Mouse (Mus musculus): ENCODE results near the gene Ctc1. TPM values are rescaled to one million over a fixed set of nuclear protein-coding genes. Genes with fewer than 3 reads are reported as not detected.

Ctc1 gene
- polyA plus RNA-seq, 1 experiment from 2014 or later, result 63.6 TPM

DNA sequence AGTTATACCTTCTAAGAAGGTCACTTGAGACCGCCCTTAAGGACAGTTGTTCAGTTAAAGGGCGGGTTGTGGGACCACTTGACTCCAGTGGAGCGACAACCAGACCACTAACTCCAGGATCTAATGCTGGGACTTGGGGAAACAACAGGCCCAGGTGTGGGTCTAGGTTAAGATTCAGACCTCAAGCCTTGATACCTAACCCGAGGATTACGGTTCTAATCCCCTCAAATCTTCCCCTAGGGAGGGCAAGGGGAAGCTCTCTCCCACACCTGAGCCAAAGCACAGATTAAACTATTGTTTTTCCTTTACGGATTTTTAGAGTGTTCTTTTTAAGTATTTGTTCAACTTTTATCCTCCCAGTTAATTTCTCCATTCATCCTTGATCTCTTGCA lies 41.7 kb upstream of the Ctc1 start:
- DNase-seq (no peak), ATAC-seq (ENCODE audit: insufficient read depth) (peak; percentile 18; the same call in 1 of the 2 replicates)
- Histone ChIP-seq H3K9ac (peak overlapping the region; percentile 21; the same call in 1 of the 2 replicates), H3K4me2 (peak overlapping the region; percentile 73), H3K27ac (ENCODE audit: low read depth) (no peak overlapping the region), H3K9me3 (ENCODE audit: low read depth, low read length) (no peaks in the 10 kb centered on the region), H3K27me3 (ENCODE audit: insufficient read depth, low read length) (no peaks in the 10 kb centered on the region), H3K4me1 (ENCODE audit: insufficient read depth) (no peaks in the 10 kb centered on the region; the same call in 1 of the 2 replicates), H3K36me3 (ENCODE audit: insufficient read depth) (no peaks in the 10 kb centered on the region), H3K4me3 (ENCODE audit: low read depth, low read length) (peak overlapping the region; percentile 44)
- 26% methylated on average over 6 of the region's 6 CpGs for WGBS
- no peak for TF ChIP-seq CTCF (IDR thresholded peaks at IDR 0.05; ENCODE audit: low read depth)

DNA sequence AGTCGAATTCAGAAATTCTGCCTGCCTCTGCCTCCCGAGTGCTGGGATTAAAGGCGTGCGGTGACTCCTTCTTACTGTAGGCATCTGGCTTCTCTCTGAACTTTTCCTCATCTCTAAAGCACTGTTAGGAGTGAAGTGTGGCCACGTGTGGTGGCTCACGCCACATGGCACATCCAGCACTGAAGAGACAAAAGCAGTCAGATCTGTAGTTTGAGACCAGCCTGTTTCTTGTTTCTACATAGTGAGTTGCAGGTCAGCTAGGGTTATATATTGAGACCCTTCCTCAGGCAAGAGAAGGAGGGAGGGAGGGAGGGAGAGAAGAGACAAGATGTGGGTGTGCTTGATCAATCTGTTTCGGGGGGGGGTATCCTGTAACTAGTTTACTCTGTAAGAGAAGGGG lies 40.6 kb upstream of the Ctc1 start, which contains the start of gene Rangrf:
Gene Rangrf (minus strand): TSS at position 101 of the 400 bp plus-strand sequence.
- H3K4me1 ChIP-seq (ENCODE audit: insufficient read depth), result no peaks in the 10 kb centered on the region; the same call in 1 of the 2 replicates
- ATAC-seq (ENCODE audit: insufficient read depth) (no peak), DNase-seq (no peak)
- peak within 1 kb of the TSS; percentile 21 for H3K9ac ChIP-seq
- no peaks in the 10 kb centered on the region for H3K27me3 ChIP-seq (ENCODE audit: insufficient read depth, low read length)
- TF ChIP-seq CTCF (IDR thresholded peaks at IDR 0.05; ENCODE audit: low read depth), result no peak
- no peaks in the 10 kb centered on the region for H3K36me3 ChIP-seq (ENCODE audit: insufficient read depth)
- peak within 1 kb of the TSS; percentile 44 for H3K4me3 ChIP-seq (ENCODE audit: low read depth, low read length)
- H3K27ac ChIP-seq (ENCODE audit: low read depth), result no peak within 1 kb of the TSS
- H3K9me3 ChIP-seq (ENCODE audit: low read depth, low read length), result no peaks in the 10 kb centered on the region
- 73% methylated on average over 7 of the region's 7 CpGs for WGBS
- H3K4me2 ChIP-seq, result peak within 1 kb of the TSS; percentile 73

DNA sequence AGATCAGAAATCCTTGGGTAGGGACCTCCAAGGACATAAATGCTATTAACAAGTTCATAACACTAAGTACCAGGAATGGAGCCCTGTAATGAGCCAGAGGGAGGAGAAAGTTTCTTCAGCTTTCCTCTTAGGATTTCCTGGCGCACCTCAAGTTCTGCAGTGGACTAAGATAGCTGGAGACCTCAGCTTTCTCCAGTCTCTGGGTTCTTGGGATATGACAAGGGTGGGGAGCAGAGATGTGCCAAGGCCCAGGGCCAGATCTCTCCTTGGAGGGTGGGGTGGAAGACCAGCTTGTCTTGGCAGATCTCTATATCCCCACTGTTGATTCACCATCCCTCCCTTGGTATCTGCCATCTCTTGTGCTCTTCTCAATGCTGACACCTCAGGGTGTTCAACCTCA lies 40.1 kb upstream of the Ctc1 start:
- TF ChIP-seq CTCF (IDR thresholded peaks at IDR 0.05; ENCODE audit: low read depth), result no peak
- Histone ChIP-seq H3K9me3 (ENCODE audit: low read depth, low read length) (no peaks in the 10 kb centered on the region), H3K36me3 (ENCODE audit: insufficient read depth) (no peaks in the 10 kb centered on the region), H3K4me2 (no peak overlapping the region), H3K27me3 (ENCODE audit: insufficient read depth, low read length) (no peaks in the 10 kb centered on the region), H3K27ac (ENCODE audit: low read depth) (no peak overlapping the region), H3K4me3 (ENCODE audit: low read depth, low read length) (no peak overlapping the region), H3K4me1 (ENCODE audit: insufficient read depth) (no peaks in the 10 kb centered on the region; the same call in 1 of the 2 replicates), H3K9ac (no peak overlapping the region)
- ATAC-seq (ENCODE audit: insufficient read depth) (no peak), DNase-seq (no peak)
- 93% methylated on average over 1 of the region's 1 CpGs for WGBS

DNA sequence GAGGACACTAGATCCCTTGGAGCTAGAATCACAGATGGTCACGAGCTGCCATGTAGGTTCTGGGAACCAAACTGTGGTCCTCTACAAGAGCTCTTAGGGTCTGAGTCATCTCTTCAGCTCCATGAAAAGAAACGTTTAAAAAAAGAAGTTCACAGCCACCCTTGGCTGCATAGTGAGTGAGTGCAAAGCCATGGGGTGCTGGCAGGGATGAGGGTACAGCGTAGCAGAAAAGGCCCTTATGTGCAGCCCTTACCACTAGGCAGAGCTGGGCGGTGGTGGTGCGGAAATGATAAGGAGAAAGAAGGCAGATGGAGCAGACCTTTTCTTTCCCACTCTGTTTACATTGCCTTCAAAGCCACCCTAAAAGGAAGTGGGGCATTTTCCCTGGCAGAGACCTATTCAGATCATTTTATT lies 36.4 kb upstream of the Ctc1 start:
- H3K36me3 ChIP-seq (ENCODE audit: insufficient read depth), result no peaks in the 10 kb centered on the region
- 34% methylated on average over 5 of the region's 5 CpGs for WGBS
- no peak for ATAC-seq (ENCODE audit: insufficient read depth)
- no peaks in the 10 kb centered on the region for H3K27me3 ChIP-seq (ENCODE audit: insufficient read depth, low read length)
- no peak overlapping the region for H3K4me3 ChIP-seq (ENCODE audit: low read depth, low read length)
- H3K9ac ChIP-seq, result no peak overlapping the region
- no peaks in the 10 kb centered on the region for H3K4me1 ChIP-seq (ENCODE audit: insufficient read depth)
- no peaks in the 10 kb centered on the region for H3K9me3 ChIP-seq (ENCODE audit: low read depth, low read length)
- no peak for TF ChIP-seq CTCF (IDR thresholded peaks at IDR 0.05; ENCODE audit: low read depth)
- H3K27ac ChIP-seq (ENCODE audit: low read depth), result no peak overlapping the region
- no peak overlapping the region for H3K4me2 ChIP-seq
- DNase-seq, result no peak

DNA sequence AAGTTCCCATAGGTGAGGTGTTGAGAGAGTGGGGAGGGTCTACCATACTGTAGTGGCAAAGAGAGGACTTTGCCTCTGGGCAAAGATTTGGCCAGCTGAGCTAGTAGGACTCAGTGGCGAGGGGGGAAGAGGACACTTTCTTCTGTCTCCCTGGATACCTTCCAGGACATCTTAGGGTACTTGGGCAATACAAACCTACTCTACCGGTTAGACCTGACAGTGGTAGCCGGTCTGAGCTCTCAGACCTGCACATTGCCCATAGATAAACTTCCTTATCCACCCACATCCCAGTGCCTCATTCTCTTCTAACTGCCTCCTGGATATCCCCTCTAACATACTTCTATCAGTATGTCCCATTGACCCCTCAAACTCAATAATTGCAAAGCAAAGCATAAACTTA lies 34.8 kb upstream of the Ctc1 start:
- no peak for ATAC-seq (ENCODE audit: insufficient read depth)
- no peaks in the 10 kb centered on the region for H3K4me1 ChIP-seq (ENCODE audit: insufficient read depth)
- WGBS, result 50% methylated on average over 3 of the region's 3 CpGs

DNA sequence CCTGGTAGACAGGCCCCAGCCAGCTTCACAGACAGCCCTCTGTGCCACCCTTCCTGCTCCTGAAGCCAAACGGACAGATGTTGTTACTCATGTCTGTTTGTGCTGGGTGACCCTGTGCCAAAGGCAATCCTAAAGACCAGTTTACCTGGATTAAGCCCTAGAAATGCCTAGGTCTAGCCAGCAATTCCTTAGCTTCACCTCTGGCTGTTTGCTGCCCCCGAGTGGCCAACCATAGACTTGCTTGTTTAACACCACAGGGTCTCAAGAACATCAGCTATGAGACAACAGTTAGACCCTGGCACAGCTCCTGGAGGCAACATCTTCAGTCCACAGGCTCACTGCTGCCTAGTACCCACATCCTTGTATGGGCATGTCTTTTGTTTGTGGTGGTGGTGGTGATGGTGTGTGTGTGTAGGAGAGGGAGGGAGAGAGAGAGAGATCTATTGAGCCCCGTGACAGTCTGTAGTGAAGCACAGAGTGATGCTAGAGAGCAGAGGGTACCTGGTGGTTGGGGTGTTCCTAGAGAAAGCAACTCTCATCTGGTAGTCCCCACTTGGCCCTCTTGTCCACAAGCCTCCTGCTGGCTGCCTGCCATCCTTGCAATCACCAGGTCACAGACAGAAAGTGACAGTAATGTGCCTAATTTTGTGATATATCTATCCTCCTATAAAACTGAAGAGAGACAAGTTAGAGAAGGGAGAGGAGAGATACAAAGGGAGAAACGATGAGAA lies 32.9 kb upstream of the Ctc1 start:
- Histone ChIP-seq H3K9ac (no peak overlapping the region), H3K27ac (ENCODE audit: low read depth) (no peak overlapping the region), H3K4me2 (no peak overlapping the region), H3K27me3 (ENCODE audit: insufficient read depth, low read length) (no peaks in the 10 kb centered on the region), H3K9me3 (ENCODE audit: low read depth, low read length) (no peaks in the 10 kb centered on the region), H3K4me3 (ENCODE audit: low read depth, low read length) (no peak overlapping the region), H3K36me3 (ENCODE audit: insufficient read depth) (peaks cover 20% of the 10 kb centered on the region), H3K4me1 (ENCODE audit: insufficient read depth) (no peaks in the 10 kb centered on the region)
- TF ChIP-seq CTCF (IDR thresholded peaks at IDR 0.05; ENCODE audit: low read depth), result peak; percentile 89
- ATAC-seq (ENCODE audit: insufficient read depth), result peak; percentile 49; the same call in 1 of the 2 replicates
- DNase-seq, result peak; percentile 90
- 27% methylated on average over 4 of the region's 4 CpGs for WGBS

More for the DNA sequence above, 34.8 kb upstream of the Ctc1 start:
- no peaks in the 10 kb centered on the region for H3K9me3 ChIP-seq (ENCODE audit: low read depth, low read length)
- TF ChIP-seq CTCF (IDR thresholded peaks at IDR 0.05; ENCODE audit: low read depth), result no peak
- no peak overlapping the region for H3K27ac ChIP-seq (ENCODE audit: low read depth)
- no peak for DNase-seq
- no peaks in the 10 kb centered on the region for H3K27me3 ChIP-seq (ENCODE audit: insufficient read depth, low read length)
- no peak overlapping the region for H3K4me2 ChIP-seq
- H3K4me3 ChIP-seq (ENCODE audit: low read depth, low read length), result no peak overlapping the region
- 0 out of 2 replicates have a peak, but pooled peaks cover 3% of the 10 kb centered on the region for H3K36me3 ChIP-seq (ENCODE audit: insufficient read depth)
- H3K9ac ChIP-seq, result no peak overlapping the region

DNA sequence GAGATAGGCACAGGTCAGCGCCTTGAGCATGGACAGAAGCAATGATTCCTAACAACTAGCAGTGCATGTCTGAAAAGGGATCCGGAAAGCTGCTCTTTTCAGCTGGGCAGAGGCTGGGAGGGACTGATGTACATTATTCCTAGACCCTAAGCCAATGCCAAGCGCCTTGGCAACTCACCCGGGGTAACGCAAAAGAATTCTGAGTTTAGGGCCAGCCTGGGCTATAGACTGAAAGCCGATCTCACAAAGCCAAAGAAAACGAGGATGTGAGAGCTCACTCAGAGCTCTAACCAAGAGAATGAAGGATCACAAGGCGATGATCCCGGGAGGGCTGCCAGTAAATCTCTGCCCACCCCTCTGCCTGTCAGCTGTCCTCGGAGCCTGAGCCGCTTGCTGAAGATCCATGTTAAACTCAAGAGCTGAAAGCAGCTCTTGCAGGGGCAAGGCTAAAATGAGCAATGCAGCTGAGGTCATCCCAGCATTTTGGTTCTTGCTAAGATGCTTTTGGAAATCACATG lies 28.3 kb upstream of the Ctc1 start:
- DNase-seq, result no peak
- H3K4me1 ChIP-seq (ENCODE audit: insufficient read depth), result no peaks in the 10 kb centered on the region
- no peak overlapping the region for H3K4me3 ChIP-seq (ENCODE audit: low read depth, low read length)
- H3K27me3 ChIP-seq (ENCODE audit: insufficient read depth, low read length), result no peaks in the 10 kb centered on the region
- H3K4me2 ChIP-seq, result no peak overlapping the region
- ATAC-seq (ENCODE audit: insufficient read depth), result no peak
- no peaks in the 10 kb centered on the region for H3K9me3 ChIP-seq (ENCODE audit: low read depth, low read length)
- H3K36me3 ChIP-seq (ENCODE audit: insufficient read depth), result peaks cover 66% of the 10 kb centered on the region
- no peak overlapping the region for H3K27ac ChIP-seq (ENCODE audit: low read depth)
- WGBS, result 90% methylated on average over 11 of the region's 11 CpGs
- no peak for TF ChIP-seq CTCF (IDR thresholded peaks at IDR 0.05; ENCODE audit: low read depth)
- H3K9ac ChIP-seq, result no peak overlapping the region
